Mouse (Mus musculus) Muller cell, postnatal 12 days (primary cell): Measurements from ENCODE around the gene Orm1.

Experiments used
- DNase-seq: peaks from one replicate; pipeline ENCODE4 v3.0.0-alpha.2; 2015; ENCODE audit errors: inconsistent ontology term

Orm1 gene

GRCm38 (mm10) chr4:63344295-63344694, at the start of gene Orm1:
Gene Orm1, plus strand, starts transcription at chr4:63344560.
- DNase-seq, result no peak

- no peak for DNase-seq
Measured at GRCm38 (mm10) chr4:63295641-63296040, 48.7 kb upstream of the Orm1 start.

- DNase-seq, result no peak
Measured at GRCm38 (mm10) chr4:63296263-63296662, 48.1 kb upstream of the Orm1 start.

GRCm38 (mm10) chr4:63296876-63297275, 47.5 kb upstream of the Orm1 start:
- no peak for DNase-seq

GRCm38 (mm10) chr4:63298191-63298590, 46.2 kb upstream of the Orm1 start:
- DNase-seq, result no peak

GRCm38 (mm10) chr4:63302641-63303040, 41.7 kb upstream of the Orm1 start:
- peak; percentile 61 for DNase-seq

- DNase-seq, result peak; percentile 90
Measured at GRCm38 (mm10) chr4:63307175-63308062, 36.9 kb upstream of the Orm1 start.

- no peak for DNase-seq
Measured at GRCm38 (mm10) chr4:63308316-63308715, 36.0 kb upstream of the Orm1 start.

GRCm38 (mm10) chr4:63310247-63310855, 34.0 kb upstream of the Orm1 start:
- peak; percentile 49 for DNase-seq

GRCm38 (mm10) chr4:63311426-63311825, 32.9 kb upstream of the Orm1 start:
- peak; percentile 56 for DNase-seq

- no peak for DNase-seq
Measured at GRCm38 (mm10) chr4:63314063-63314462, 30.3 kb upstream of the Orm1 start.

- peak; percentile 93 for DNase-seq
Measured at GRCm38 (mm10) chr4:63316076-63316746, 28.1 kb upstream of the Orm1 start.

- DNase-seq, result peak; percentile 77
Measured at GRCm38 (mm10) chr4:63319566-63319965, 24.8 kb upstream of the Orm1 start.

GRCm38 (mm10) chr4:63323275-63323815, 21.0 kb upstream of the Orm1 start:
- DNase-seq, result peak; percentile 74

- no peak for DNase-seq
Measured at GRCm38 (mm10) chr4:63333403-63333802, 11.0 kb upstream of the Orm1 start.

GRCm38 (mm10) chr4:63338414-63339076, 5.8 kb upstream of the Orm1 start:
- peak; percentile 82 for DNase-seq

- DNase-seq, result no peak
Measured at GRCm38 (mm10) chr4:63342491-63342890, 1.9 kb upstream of the Orm1 start.

GRCm38 (mm10) chr4:63343608-63344007, 752 bp upstream of the Orm1 start:
- no peak for DNase-seq

- DNase-seq, result no peak
Measured at GRCm38 (mm10) chr4:63345261-63345660, 901 bp downstream of the Orm1 start.

- no peak for DNase-seq
Measured at GRCm38 (mm10) chr4:63346659-63347058, 2.3 kb downstream of the Orm1 start.

GRCm38 (mm10) chr4:63348524-63348923, 4.2 kb downstream of the Orm1 start:
- no peak for DNase-seq
